Mouse (Mus musculus) heart, postnatal 0 days (tissue): ENCODE measurements around the gene Plekhm1.

Experiments
- CTCF ChIP-seq: IDR thresholded peaks from 2 replicates; pipeline ENCODE4 v1.5.1; 2016; ENCODE audit warnings: antibody characterized with exemption, control low read depth, low read depth
- EP300 ChIP-seq: IDR thresholded peaks from 2 replicates; pipeline ENCODE4 v1.6.1; 2016; ENCODE audit warnings: antibody characterized with exemption, low read depth

- TF ChIP-seq CTCF = no peak
- TF ChIP-seq EP300 = no peak
Observed at GRCm38 (mm10) chr11:103314736-103315374, 97.6 kb downstream of the Plekhm1 start.
